Mouse (Mus musculus): ENCODE data around the gene Daglb.

GRCm38 (mm10) chr5:143537022-143537421 lies 72.6 kb downstream of the Daglb start:
- TF ChIP-seq CTCF (IDR thresholded peaks at IDR 0.05; ENCODE audit: insufficient read depth, low read depth, low read length) (no peak), POLR2A (IDR thresholded peaks at IDR 0.05; ENCODE audit: insufficient read depth, low read depth, low read length) (no peak)
